Mouse (Mus musculus) CH12.LX (cell line): ENCODE results near the gene Adora1.

ENCODE experiments used
- CTCF ChIP-seq, 2 experiments: IDR thresholded peaks in 1 of 2; conservative IDR thresholded peaks in 1 of 2; 2 replicates each; pipeline ENCODE4 v1.5.1; 2011 to 2012; ENCODE audit warnings: low read depth in 2 of 2, low read length in 2 of 2, improper control_type of control experiment in 1 of 2, inconsistent platforms in 1 of 2, mild to moderate bottlenecking in 1 of 2, moderate library complexity in 1 of 2
- EP300 ChIP-seq: IDR thresholded peaks from 2 replicates; pipeline ENCODE4 v1.6.1; 2011; ENCODE audit warnings: low read length, improper control_type of control experiment
- MEF2A ChIP-seq: IDR thresholded peaks from 2 replicates; pipeline ENCODE4 v1.6.1; 2014; ENCODE audit warnings: low read depth, mild to moderate bottlenecking, inconsistent platforms, low read length, improper control_type of control experiment, borderline replicate concordance
- MYC ChIP-seq: IDR thresholded peaks from 2 replicates; pipeline ENCODE4 v1.6.1; 2011; ENCODE audit warnings: low read depth, mild to moderate bottlenecking, improper control_type of control experiment, low read length
- POLR2A ChIP-seq: IDR thresholded peaks from 2 replicates; pipeline ENCODE4 v1.6.1; 2011; ENCODE audit warnings: low read depth, mild to moderate bottlenecking, improper control_type of control experiment, low read length
- RCOR1 ChIP-seq: conservative IDR thresholded peaks from 2 replicates; pipeline ENCODE4 v1.6.1; 2012; ENCODE audit warnings: low read depth, mild to moderate bottlenecking, inconsistent platforms, low read length, improper control_type of control experiment
- TBP ChIP-seq: conservative IDR thresholded peaks from 2 replicates; pipeline ENCODE4 v1.6.1; 2011; ENCODE audit warnings: low read depth, low read length, improper control_type of control experiment
- ZKSCAN1 ChIP-seq: IDR thresholded peaks from 2 replicates; pipeline ENCODE4 v1.6.1; 2012; ENCODE audit warnings: low read depth, inconsistent platforms, low read length, improper control_type of control experiment, borderline replicate concordance
- ZMIZ1 ChIP-seq: IDR thresholded peaks from 2 replicates; pipeline ENCODE4 v1.6.1; 2012; ENCODE audit warnings: low read depth, mild to moderate bottlenecking, inconsistent platforms, low read length, improper control_type of control experiment

DNA sequence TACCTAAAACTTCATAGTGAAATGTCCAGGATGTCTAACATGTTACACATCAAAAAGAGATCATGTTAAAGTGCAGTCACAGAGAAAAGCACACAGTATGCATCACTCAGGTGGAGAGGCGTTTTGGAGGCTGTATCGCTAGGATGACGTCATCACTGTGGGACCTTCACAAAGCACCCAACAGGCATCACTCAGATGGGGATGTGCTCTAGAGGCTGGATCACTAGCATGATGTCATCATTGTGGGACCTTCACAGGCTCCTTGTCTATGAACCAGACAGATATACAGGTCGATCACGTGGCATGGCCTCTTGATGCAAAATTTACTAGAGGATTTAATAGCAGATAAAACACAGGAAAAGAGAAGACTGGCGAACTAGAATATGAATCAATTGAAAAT, 29.1 kb upstream of the Adora1 start:
- TF ChIP-seq TBP (no peak), ZKSCAN1 (no peak), CTCF (conservative IDR thresholded peaks at IDR 0.05 in 1 of 2, IDR thresholded peaks at IDR 0.05 in 1 of 2; ENCODE audit: low read depth in 2 of 2, low read length in 2 of 2) (no peak), MEF2A (no peak), ZMIZ1 (no peak), EP300 (no peak), MYC (no peak), POLR2A (no peak), RCOR1 (no peak)
